Mouse (Mus musculus) E14TG2a.4 (cell line): Measurements from ENCODE around the gene Zfyve9.
A peak's percentile ranks its signal among the peaks of the same experiment; 100 is the strongest.

ENCODE experiments used
- H3K27me3 ChIP-seq: 2 replicates; pipeline ENCODE4 v1.6.1; 2014; ENCODE audit warnings: low read length, control low read depth; ENCODE audit not compliant: insufficient read depth
- H3K36me3 ChIP-seq: 2 replicates; pipeline ENCODE4 v1.6.1; 2014; ENCODE audit warnings: low read length, control low read depth; ENCODE audit not compliant: insufficient read depth
- H3K4me1 ChIP-seq: replicated peaks from 2 replicates; pipeline ENCODE4 v1.6.1; 2014; ENCODE audit warnings: low read depth, low read length, control low read depth
- H3K4me3 ChIP-seq: replicated peaks from 2 replicates; pipeline ENCODE4 v1.5.1; 2014; ENCODE audit warnings: mild to moderate bottlenecking, low read length
- H3K9me3 ChIP-seq: 2 replicates; pipeline ENCODE4 v1.6.1; 2014; ENCODE audit warnings: low read length, control low read depth
- CTCF ChIP-seq: conservative IDR thresholded peaks from 2 replicates; pipeline ENCODE4 v1.5.1; 2014; ENCODE audit warnings: low read length
- NANOG ChIP-seq: IDR thresholded peaks from 2 replicates; pipeline ENCODE4 v1.6.1; 2014; ENCODE audit warnings: borderline replicate concordance, low read length, mixed read lengths
- POU5F1 ChIP-seq: IDR thresholded peaks from 2 replicates; pipeline ENCODE4 v1.6.1; 2014; ENCODE audit warnings: low read length, borderline replicate concordance

Gene Zfyve9

DNA sequence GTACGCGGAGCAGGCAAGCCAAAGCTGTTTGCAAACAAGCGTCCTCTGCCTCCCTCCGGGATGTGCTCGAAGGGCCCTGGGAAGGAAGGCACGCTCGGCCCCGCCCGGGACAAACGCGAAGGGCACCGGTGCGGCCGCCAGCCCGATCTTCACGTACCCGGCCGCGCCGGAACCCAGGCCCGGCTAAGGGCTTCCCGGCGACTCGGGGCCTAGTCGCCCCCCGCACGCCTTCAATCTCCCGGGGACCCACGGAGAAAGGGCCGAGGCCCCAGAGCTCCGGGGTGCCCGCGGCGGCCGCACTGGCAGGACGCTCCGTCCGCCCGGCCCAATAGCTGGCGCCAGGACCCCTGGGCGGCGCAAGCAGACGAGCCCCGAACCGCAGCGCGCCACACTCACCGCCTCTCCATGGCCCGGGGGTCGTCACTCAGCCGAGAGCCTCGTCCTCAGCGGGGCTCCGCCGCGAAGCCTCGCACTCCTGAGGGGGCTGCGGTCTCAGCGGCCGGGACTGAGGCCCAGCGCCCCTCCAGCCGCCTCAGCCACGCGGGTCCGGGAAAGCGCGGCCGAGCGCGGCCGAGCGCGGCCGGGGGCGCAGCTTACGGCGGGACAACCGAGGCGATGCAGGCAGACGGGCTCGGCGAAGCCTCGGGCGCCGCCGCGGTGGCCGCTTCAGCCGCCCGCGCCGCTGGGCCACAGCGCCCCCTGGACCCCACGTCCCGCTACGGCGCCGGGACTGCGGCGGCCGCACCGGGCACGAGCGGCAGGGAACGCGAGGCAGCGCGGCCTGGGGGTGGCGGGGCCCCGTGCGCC lies at the start of gene Zfyve9:
Gene Zfyve9, minus strand, starts transcription at position 742 of the 807 bp plus-strand sequence.
- TF ChIP-seq NANOG (no peak), CTCF (no peak), POU5F1 (no peak)
- H3K4me3 ChIP-seq: peak within 1 kb of the TSS; percentile 94
- H3K36me3 ChIP-seq: no peaks in the 10 kb centered on the region
- peaks cover 6% of the 10 kb centered on the region for H3K4me1 ChIP-seq
- no peaks in the 10 kb centered on the region for H3K9me3 ChIP-seq
- peaks cover 27% of the 10 kb centered on the region for H3K27me3 ChIP-seq

- no peaks in the 10 kb centered on the region for H3K9me3 ChIP-seq
- H3K4me3 ChIP-seq: no peak overlapping the region
- H3K36me3 ChIP-seq: peaks cover 84% of the 10 kb centered on the region
- H3K27me3 ChIP-seq: no peaks in the 10 kb centered on the region
- no peak for TF ChIP-seq POU5F1
- no peak for TF ChIP-seq NANOG
- TF ChIP-seq CTCF: no peak
- H3K4me1 ChIP-seq: peaks cover 11% of the 10 kb centered on the region
These were observed 46.0 kb upstream of the Zfyve9 start for GRCm38 (mm10) chr4:108826643-108827042.

- TF ChIP-seq CTCF: no peak
- no peak overlapping the region for H3K4me3 ChIP-seq
- no peaks in the 10 kb centered on the region for H3K27me3 ChIP-seq
- peaks cover 89% of the 10 kb centered on the region for H3K36me3 ChIP-seq
- no peaks in the 10 kb centered on the region for H3K9me3 ChIP-seq
- peaks cover 5% of the 10 kb centered on the region for H3K4me1 ChIP-seq
These were observed 45.5 kb upstream of the Zfyve9 start for GRCm38 (mm10) chr4:108826096-108826495.

DNA sequence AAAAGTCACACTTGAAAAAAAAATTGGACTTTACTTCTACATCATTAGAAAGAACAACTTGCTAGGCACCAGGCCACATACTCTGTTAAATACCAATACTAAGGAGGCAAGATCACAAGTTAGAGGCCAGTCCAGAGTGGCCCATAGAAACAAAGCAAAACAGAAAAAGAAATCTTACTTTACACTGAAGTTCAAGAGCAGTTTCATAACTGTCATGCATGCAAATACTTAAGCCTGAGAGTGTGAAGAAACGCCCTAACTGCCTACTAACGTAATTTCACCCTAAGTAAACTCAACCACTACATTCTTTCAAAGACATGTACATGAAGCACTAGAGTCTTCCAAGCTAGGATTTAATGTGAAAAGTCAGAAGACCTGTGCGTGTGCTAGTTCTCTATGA lies 45.1 kb upstream of the Zfyve9 start:
- Histone ChIP-seq H3K4me1 (peaks cover under 1% of the 10 kb centered on the region), H3K4me3 (no peak overlapping the region), H3K27me3 (no peaks in the 10 kb centered on the region), H3K9me3 (no peaks in the 10 kb centered on the region), H3K36me3 (peaks cover 93% of the 10 kb centered on the region)
- TF ChIP-seq CTCF: no peak
- no peak for TF ChIP-seq NANOG
- no peak for TF ChIP-seq POU5F1

GRCm38 (mm10) chr4:108811550-108811949 lies 31.0 kb upstream of the Zfyve9 start:
- Histone ChIP-seq H3K4me3 (no peak overlapping the region), H3K4me1 (peaks cover 8% of the 10 kb centered on the region; the same call in 1 of the 2 replicates), H3K9me3 (no peaks in the 10 kb centered on the region), H3K27me3 (no peaks in the 10 kb centered on the region), H3K36me3 (peaks cover 6% of the 10 kb centered on the region; the same call in 1 of the 2 replicates)
- TF ChIP-seq CTCF: no peak
- TF ChIP-seq POU5F1: no peak
- TF ChIP-seq NANOG: no peak

DNA sequence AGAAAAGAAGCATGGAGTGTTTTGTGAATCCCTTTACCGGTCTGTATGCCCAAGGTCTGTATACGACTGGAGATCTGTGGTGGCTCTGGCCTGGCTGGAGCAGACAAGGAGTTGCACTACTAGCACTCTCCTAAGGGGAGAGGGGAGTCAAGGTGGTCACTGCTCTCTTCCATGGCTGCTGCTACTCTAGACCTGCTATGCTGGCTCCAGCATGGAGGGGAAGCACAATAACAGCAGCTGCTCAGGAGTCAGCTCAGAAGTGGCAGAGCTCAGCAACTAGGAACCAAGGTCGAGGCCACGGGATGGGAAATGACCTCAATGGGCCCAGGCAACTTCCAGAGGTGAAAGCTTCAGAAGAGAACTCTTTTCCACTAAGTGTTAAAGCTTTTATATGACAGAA lies 30.5 kb upstream of the Zfyve9 start:
- Histone ChIP-seq H3K4me1 (peaks cover 8% of the 10 kb centered on the region; the same call in 1 of the 2 replicates), H3K4me3 (no peak overlapping the region), H3K36me3 (peaks cover 6% of the 10 kb centered on the region; the same call in 1 of the 2 replicates), H3K9me3 (no peaks in the 10 kb centered on the region), H3K27me3 (no peaks in the 10 kb centered on the region)
- TF ChIP-seq CTCF (no peak), NANOG (no peak), POU5F1 (no peak)

DNA sequence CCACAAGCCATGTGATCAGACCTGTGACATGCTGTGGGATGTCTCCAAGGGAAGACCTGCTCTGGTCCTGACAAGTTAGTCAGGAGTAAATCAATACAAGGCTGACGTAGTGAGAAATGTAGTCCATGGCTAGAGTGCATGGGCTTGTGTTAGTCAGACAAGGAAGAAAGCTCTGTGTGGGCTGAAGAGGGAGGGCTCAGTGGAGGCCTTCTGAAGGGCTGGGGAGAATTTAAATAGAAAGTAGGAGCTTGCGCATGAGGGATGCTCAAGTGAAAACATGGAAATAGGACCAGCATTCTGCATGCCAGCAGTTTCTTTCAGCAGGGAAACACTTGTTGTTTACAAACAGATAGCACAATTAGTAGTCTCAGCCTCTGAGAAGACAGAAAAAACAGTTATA lies 22.9 kb upstream of the Zfyve9 start:
- TF ChIP-seq POU5F1 (no peak), CTCF (no peak), NANOG (no peak)
- Histone ChIP-seq H3K27me3 (no peaks in the 10 kb centered on the region), H3K9me3 (no peaks in the 10 kb centered on the region), H3K36me3 (no peaks in the 10 kb centered on the region), H3K4me1 (peaks cover 14% of the 10 kb centered on the region), H3K4me3 (no peak overlapping the region)

DNA sequence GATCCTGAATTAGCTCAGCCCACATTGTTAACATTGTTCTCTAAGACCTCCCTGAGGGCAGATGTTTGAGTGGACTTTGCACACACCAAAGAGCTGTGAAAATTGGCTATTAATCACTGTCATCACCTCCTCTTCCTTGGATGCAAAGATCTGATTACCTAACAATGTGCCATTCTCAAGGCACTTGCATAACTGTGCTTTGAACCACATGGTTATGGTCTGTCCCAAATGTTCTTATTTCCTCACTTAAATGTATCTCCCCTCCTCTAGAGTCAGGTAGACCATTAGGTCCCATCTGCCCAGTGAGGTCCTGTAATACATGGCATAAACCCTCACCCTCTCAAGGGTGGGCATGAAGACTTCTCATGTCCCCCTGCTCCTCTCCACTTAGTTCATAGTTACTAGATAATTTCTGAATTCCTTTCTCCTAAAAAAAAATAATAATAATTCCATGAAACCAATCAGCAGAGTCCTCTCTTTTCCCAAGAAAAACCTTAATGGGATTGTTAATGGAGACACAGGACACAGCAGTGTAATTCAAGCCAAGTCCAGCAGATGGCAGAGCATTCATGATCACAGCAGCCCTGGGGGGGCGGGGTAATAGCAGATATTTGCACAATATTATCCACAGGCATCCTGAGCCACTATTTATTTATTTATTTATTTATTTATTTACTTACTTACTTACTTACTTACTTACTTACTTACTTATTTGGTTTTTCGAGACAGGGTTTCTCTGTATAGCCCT lies 17.7 kb upstream of the Zfyve9 start:
- no peaks in the 10 kb centered on the region for H3K9me3 ChIP-seq
- H3K36me3 ChIP-seq: no peaks in the 10 kb centered on the region
- peaks cover 20% of the 10 kb centered on the region for H3K4me1 ChIP-seq
- H3K27me3 ChIP-seq: no peaks in the 10 kb centered on the region
- H3K4me3 ChIP-seq: no peak overlapping the region
- TF ChIP-seq CTCF (peak; percentile 96), NANOG (no peak)

DNA sequence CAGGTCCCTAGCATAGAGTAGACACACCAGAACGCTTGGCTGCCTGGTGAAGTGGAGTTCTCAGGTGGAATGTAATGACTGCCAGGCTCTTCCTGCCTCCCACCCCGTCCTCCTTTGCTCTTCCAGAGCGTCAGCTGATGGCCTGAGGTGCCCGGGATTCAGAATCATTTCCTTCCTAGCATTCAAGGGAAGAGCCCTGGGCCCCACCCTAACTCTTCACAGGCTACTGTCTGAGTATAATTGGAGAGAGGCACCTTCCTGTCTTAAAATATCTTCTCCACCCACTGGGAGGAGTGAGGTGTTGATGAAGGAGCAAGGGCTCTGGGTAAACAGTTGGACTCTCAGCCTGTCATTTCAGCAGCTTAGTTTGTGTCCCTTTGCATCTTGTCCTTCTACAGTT lies 16.1 kb upstream of the Zfyve9 start:
- H3K27me3 ChIP-seq: no peaks in the 10 kb centered on the region
- no peak for TF ChIP-seq NANOG
- TF ChIP-seq POU5F1: no peak
- TF ChIP-seq CTCF: no peak
- H3K4me1 ChIP-seq: peaks cover 20% of the 10 kb centered on the region
- H3K4me3 ChIP-seq: no peak overlapping the region
- no peaks in the 10 kb centered on the region for H3K9me3 ChIP-seq
- no peaks in the 10 kb centered on the region for H3K36me3 ChIP-seq
